Comparison of ENCODE assay signal across 8 mouse cellular contexts in genomic region chr4:3084021-3084545, GRCm38 (mm10).
DNase-seq lines count a peak whose midpoint lies in the region; ATAC-seq lines count a peak whose summit lies in the region.

No protein-coding gene starts in this region.

- H3K4me1 ChIP-seq in intestine, embryonic 14.5 days (replicated peaks; ENCODE audit: control insufficient read depth, insufficient read depth, low read length), result no peaks in the 10 kb centered on the region
- no peaks in the 10 kb centered on the region for H3K4me1 ChIP-seq in intestine, embryonic 16.5 days (ENCODE audit: control insufficient read depth, insufficient read depth, low read length)
- H3K4me1 ChIP-seq in limb, embryonic 15.5 days, result no peaks in the 10 kb centered on the region
- H3K4me1 ChIP-seq in stomach, embryonic 16.5 days (ENCODE audit: control insufficient read depth, insufficient read depth, low read length), result no peaks in the 10 kb centered on the region

- ATAC-seq in intestine, embryonic 14.5 days (replicated peaks; ENCODE audit: low FRiP score, low TSS enrichment, low read depth), result 0 out of 2 replicates have a peak, but pooled peaks have one; percentile 4
- no peak for ATAC-seq in intestine, embryonic 16.5 days
- ATAC-seq in erythroid progenitor cell, adult 5-6 weeks (replicated peaks; ENCODE audit: low FRiP score, poor library complexity, severe bottlenecking), result peak; percentile 20
- ATAC-seq in limb, embryonic 15.5 days (ENCODE audit: insufficient number of reproducible peaks, low FRiP score, low TSS enrichment, low read depth), result 0 out of 2 replicates have a peak, but pooled peaks have one; percentile 16
- ATAC-seq in stomach, embryonic 16.5 days (ENCODE audit: insufficient read depth, low FRiP score), result peak; percentile 15; the same call in 1 of the 2 replicates
- no peak for ATAC-seq in inflammation-experienced regulatory T-cells, adult 6 months

- H3K4me2 ChIP-seq in intestine, embryonic 14.5 days (ENCODE audit: low read length), result no peak overlapping the region
- no peak overlapping the region for H3K4me2 ChIP-seq in intestine, embryonic 16.5 days (ENCODE audit: low read depth, low read length)
- H3K4me2 ChIP-seq in limb, embryonic 15.5 days, result no peak overlapping the region
- no peak overlapping the region for H3K4me2 ChIP-seq in stomach, embryonic 16.5 days (ENCODE audit: low read depth, low read length)

- H3K9me3 ChIP-seq in intestine, embryonic 14.5 days (ENCODE audit: control insufficient read depth, low read length), result peaks cover 66% of the 10 kb centered on the region
- peaks cover 64% of the 10 kb centered on the region for H3K9me3 ChIP-seq in intestine, embryonic 16.5 days (ENCODE audit: control insufficient read depth, low read length)
- peaks cover 67% of the 10 kb centered on the region for H3K9me3 ChIP-seq in limb, embryonic 15.5 days
- H3K9me3 ChIP-seq in stomach, embryonic 16.5 days (replicated peaks; ENCODE audit: control insufficient read depth, low read length), result peaks cover 64% of the 10 kb centered on the region

- no peaks in the 10 kb centered on the region for H3K27me3 ChIP-seq in intestine, embryonic 14.5 days (replicated peaks; ENCODE audit: control insufficient read depth, insufficient read depth, low read length)
- no peaks in the 10 kb centered on the region for H3K27me3 ChIP-seq in intestine, embryonic 16.5 days (replicated peaks; ENCODE audit: control insufficient read depth, insufficient read depth, low read length)
- H3K27me3 ChIP-seq in limb, embryonic 15.5 days, result no peaks in the 10 kb centered on the region
- H3K27me3 ChIP-seq in stomach, embryonic 16.5 days (ENCODE audit: control insufficient read depth, insufficient read depth, low read length), result no peaks in the 10 kb centered on the region

- no peaks in the 10 kb centered on the region for H3K36me3 ChIP-seq in intestine, embryonic 14.5 days (ENCODE audit: control insufficient read depth, insufficient read depth, low read length)
- H3K36me3 ChIP-seq in intestine, embryonic 16.5 days (ENCODE audit: control insufficient read depth, insufficient read depth, low read length), result no peaks in the 10 kb centered on the region
- no peaks in the 10 kb centered on the region for H3K36me3 ChIP-seq in limb, embryonic 15.5 days
- no peaks in the 10 kb centered on the region for H3K36me3 ChIP-seq in stomach, embryonic 16.5 days (ENCODE audit: control insufficient read depth, insufficient read depth, low read length)

- H3K27ac ChIP-seq in intestine, embryonic 14.5 days (ENCODE audit: low read depth), result no peak overlapping the region
- H3K27ac ChIP-seq in intestine, embryonic 16.5 days (ENCODE audit: low read length), result no peak overlapping the region
- no peak overlapping the region for H3K27ac ChIP-seq in limb, embryonic 15.5 days
- H3K27ac ChIP-seq in stomach, embryonic 16.5 days (ENCODE audit: low read length), result no peak overlapping the region

- H3K4me3 ChIP-seq in intestine, embryonic 14.5 days (ENCODE audit: low read depth, low read length), result no peak overlapping the region
- H3K4me3 ChIP-seq in intestine, embryonic 16.5 days (ENCODE audit: low read length), result no peak overlapping the region
- H3K4me3 ChIP-seq in limb, embryonic 15.5 days, result no peak overlapping the region
- no peak overlapping the region for H3K4me3 ChIP-seq in stomach, embryonic 16.5 days (replicated peaks; ENCODE audit: low read length)

- peak; percentile 52 for DNase-seq in intestine, embryonic 14.5 days (ENCODE audit: low spot score)
- DNase-seq in ES-CJ7 (ENCODE audit: low read depth, low spot score), result peak; percentile 40
- no peak for DNase-seq in left cerebral cortex, adult 18-20 months (ENCODE audit: low spot score in 2 of 2)

- H3K9ac ChIP-seq in intestine, embryonic 14.5 days (ENCODE audit: low read length), result no peak overlapping the region
- H3K9ac ChIP-seq in intestine, embryonic 16.5 days (ENCODE audit: low read depth, low read length), result no peak overlapping the region
- no peak overlapping the region for H3K9ac ChIP-seq in limb, embryonic 15.5 days
- H3K9ac ChIP-seq in stomach, embryonic 16.5 days (ENCODE audit: low read length), result no peak overlapping the region

- 64% methylated on average over 3 of the region's 3 CpGs for WGBS in intestine, embryonic 14.5 days
- 72% methylated on average over 3 of the region's 3 CpGs for WGBS in intestine, embryonic 16.5 days
- WGBS in limb, embryonic 15.5 days, result 62% methylated on average over 3 of the region's 3 CpGs
- WGBS in stomach, embryonic 16.5 days, result 68% methylated on average over 3 of the region's 3 CpGs

Comparison
In these comparisons a context has a peak if more than half of its experiments do, and no peak if none do; other contexts are left out.
1. ATAC-seq: peak in intestine, embryonic 14.5 days (single experiment), erythroid progenitor cell, adult 5-6 weeks (single experiment), limb, embryonic 15.5 days (single experiment) and stomach, embryonic 16.5 days (single experiment); none in intestine, embryonic 16.5 days (single experiment) and inflammation-experienced regulatory T-cells, adult 6 months (single experiment).
2. DNase-seq: peak in intestine, embryonic 14.5 days (single experiment) and ES-CJ7 (single experiment); none in left cerebral cortex, adult 18-20 months (0 of 2).